Mouse (Mus musculus) forebrain, embryonic 11.5 days (tissue): ENCODE results near the gene Rbm47. TPM values are rescaled to one million over a fixed set of nuclear protein-coding genes. Genes with fewer than 3 reads are reported as not detected.

Experiments
- ATAC-seq: fragments of 200-750 bp; cut with Nextera tagmentation; replicated peaks from 2 replicates; pipeline ENCODE4 v1.8.0; 2017; ENCODE audit warnings: moderate TSS enrichment; ENCODE audit not compliant: low FRiP score
- DNase-seq: peaks from one replicate; pipeline ENCODE4 v3.0.0-alpha.2; 2017; ENCODE audit warnings: low spot score
- H3K27ac ChIP-seq: fragments of 300-500 bp; sonication (generic); 2 replicates; pipeline ENCODE4 v1.5.1; 2014; ENCODE audit warnings: low read depth, low read length
- H3K27me3 ChIP-seq: fragments of 300-500 bp; sonication (generic); 2 replicates; pipeline ENCODE4 v1.6.1; 2014; ENCODE audit warnings: mild to moderate bottlenecking, low read length, mixed read lengths; ENCODE audit not compliant: control insufficient read depth, insufficient read depth
- H3K36me3 ChIP-seq: fragments of 300-500 bp; sonication (generic); 2 replicates; pipeline ENCODE4 v1.6.1; 2014; ENCODE audit warnings: mild to moderate bottlenecking, low read length, moderate library complexity, mixed read lengths; ENCODE audit not compliant: control insufficient read depth, insufficient read depth
- H3K4me1 ChIP-seq: fragments of 300-500 bp; sonication (generic); replicated peaks from 2 replicates; pipeline ENCODE4 v1.6.1; 2014; ENCODE audit warnings: low read length, mixed read lengths; ENCODE audit not compliant: control insufficient read depth, insufficient read depth
- H3K4me2 ChIP-seq: fragments of 300-500 bp; sonication (generic); 2 replicates; pipeline ENCODE4 v1.6.1; 2014; ENCODE audit warnings: low read depth, mild to moderate bottlenecking, low read length, moderate library complexity, mixed read lengths; ENCODE audit not compliant: severe bottlenecking
- H3K4me3 ChIP-seq: fragments of 300-500 bp; sonication (generic); 2 replicates; pipeline ENCODE4 v1.5.1; 2014; ENCODE audit warnings: low read depth, low read length
- H3K9ac ChIP-seq: fragments of 300-500 bp; sonication (generic); 2 replicates; pipeline ENCODE4 v1.6.1; 2014; ENCODE audit warnings: low read length
- H3K9me3 ChIP-seq: fragments of 300-500 bp; sonication (generic); 2 replicates; pipeline ENCODE4 v1.6.1; 2016; ENCODE audit warnings: low read length, mixed read lengths; ENCODE audit not compliant: control insufficient read depth
- WGBS: fragments of 180-500 bp; shearing (Covaris S2); extraction: QIAGEN DNeasy Blood & Tissue Kit; methylation state at CpG from one replicate; pipeline ENCODE4 v1.1.7; 2014; 5-methylcytosine and 5-hydroxymethylcytosine counted together
- polyA plus RNA-seq: library from polyadenylated mRNA; unstranded; fragments of >200 nt; fragmentation: Nextera tagmentation; extraction: Ambion mirVana; gene quantifications from 2 replicates; pipeline ENCODE4 v1.2.1, GENCODE M21; 2014

The Rbm47 gene
- polyA plus RNA-seq, 1 experiment from 2014 or later: 5.9 TPM

GRCm38 (mm10) chr5:66076685-66077301 is 96.1 kb downstream of the Rbm47 start:
- Histone ChIP-seq H3K9me3 (no peaks in the 10 kb centered on the region), H3K27me3 (no peaks in the 10 kb centered on the region), H3K36me3 (no peaks in the 10 kb centered on the region), H3K4me1 (no peaks in the 10 kb centered on the region), H3K9ac (no peak overlapping the region), H3K27ac (no peak overlapping the region), H3K4me2 (no peak overlapping the region), H3K4me3 (no peak overlapping the region)
- 78% methylated on average over 12 of the region's 12 CpGs for WGBS
- ATAC-seq (no peak), DNase-seq (no peak)

DNA sequence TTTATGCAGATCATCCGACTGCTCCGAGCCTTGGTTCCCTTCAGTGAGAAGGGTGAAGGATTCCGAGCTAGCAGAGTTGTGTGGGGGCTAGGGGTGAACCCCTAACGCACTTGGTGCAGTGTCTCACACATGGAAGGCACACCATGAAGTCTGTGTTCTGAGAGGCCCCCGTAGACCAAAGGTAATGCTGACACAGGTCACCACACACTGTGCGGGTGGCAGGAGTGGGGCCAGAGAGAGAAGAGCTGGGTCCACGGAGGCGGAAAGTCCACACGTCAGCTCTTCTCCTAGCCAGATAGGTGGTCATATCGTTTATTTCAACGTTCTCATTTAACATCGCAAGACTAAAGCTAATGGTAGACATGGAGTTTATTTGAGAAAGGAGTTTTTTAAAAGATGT is 97.0 kb downstream of the Rbm47 start:
- Histone ChIP-seq H3K4me3 (no peak overlapping the region), H3K4me2 (no peak overlapping the region), H3K27ac (no peak overlapping the region), H3K9me3 (no peaks in the 10 kb centered on the region), H3K9ac (no peak overlapping the region), H3K4me1 (no peaks in the 10 kb centered on the region), H3K27me3 (no peaks in the 10 kb centered on the region), H3K36me3 (no peaks in the 10 kb centered on the region)
- WGBS: 92% methylated on average over 12 of the region's 12 CpGs
- ATAC-seq: no peak
- no peak for DNase-seq

DNA sequence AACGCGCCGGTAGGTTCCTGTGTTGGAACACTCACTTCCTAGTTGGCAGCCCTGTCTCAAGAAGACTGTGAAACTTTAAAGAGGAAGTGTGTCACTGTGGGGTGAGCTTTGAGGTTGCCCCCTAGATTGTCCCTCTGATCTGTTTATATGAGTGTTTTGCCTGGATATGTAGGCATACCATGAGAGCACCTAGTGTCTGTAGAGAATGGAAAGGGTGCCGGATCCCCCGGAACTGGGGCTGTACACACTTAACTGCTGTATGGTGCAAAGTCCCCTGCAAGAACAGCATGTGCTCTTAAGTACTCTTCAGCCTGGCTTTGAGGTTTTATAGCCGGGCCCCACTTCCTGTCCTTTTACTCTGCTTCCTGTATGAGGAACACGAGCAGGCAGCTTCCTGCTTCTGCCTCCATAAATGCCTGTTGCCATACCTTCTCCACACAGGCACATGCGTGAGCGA is 97.9 kb downstream of the Rbm47 start:
- no peak overlapping the region for H3K4me3 ChIP-seq
- no peak overlapping the region for H3K9ac ChIP-seq
- no peaks in the 10 kb centered on the region for H3K4me1 ChIP-seq
- H3K36me3 ChIP-seq: no peaks in the 10 kb centered on the region
- DNase-seq (no peak), ATAC-seq (no peak)
- no peaks in the 10 kb centered on the region for H3K27me3 ChIP-seq
- 89% methylated on average over 9 of the region's 9 CpGs for WGBS
- no peaks in the 10 kb centered on the region for H3K9me3 ChIP-seq
- H3K4me2 ChIP-seq: no peak overlapping the region
- H3K27ac ChIP-seq: no peak overlapping the region

GRCm38 (mm10) chr5:66074235-66074634 is 98.7 kb downstream of the Rbm47 start:
- no peak overlapping the region for H3K4me2 ChIP-seq
- H3K36me3 ChIP-seq: no peaks in the 10 kb centered on the region
- no peak overlapping the region for H3K27ac ChIP-seq
- no peak for DNase-seq
- no peak overlapping the region for H3K4me3 ChIP-seq
- ATAC-seq: no peak
- H3K4me1 ChIP-seq: 0 out of 2 replicates have a peak, but pooled peaks cover 3% of the 10 kb centered on the region
- no peaks in the 10 kb centered on the region for H3K27me3 ChIP-seq
- no peaks in the 10 kb centered on the region for H3K9me3 ChIP-seq
- 92% methylated on average over 5 of the region's 5 CpGs for WGBS
- no peak overlapping the region for H3K9ac ChIP-seq

DNA sequence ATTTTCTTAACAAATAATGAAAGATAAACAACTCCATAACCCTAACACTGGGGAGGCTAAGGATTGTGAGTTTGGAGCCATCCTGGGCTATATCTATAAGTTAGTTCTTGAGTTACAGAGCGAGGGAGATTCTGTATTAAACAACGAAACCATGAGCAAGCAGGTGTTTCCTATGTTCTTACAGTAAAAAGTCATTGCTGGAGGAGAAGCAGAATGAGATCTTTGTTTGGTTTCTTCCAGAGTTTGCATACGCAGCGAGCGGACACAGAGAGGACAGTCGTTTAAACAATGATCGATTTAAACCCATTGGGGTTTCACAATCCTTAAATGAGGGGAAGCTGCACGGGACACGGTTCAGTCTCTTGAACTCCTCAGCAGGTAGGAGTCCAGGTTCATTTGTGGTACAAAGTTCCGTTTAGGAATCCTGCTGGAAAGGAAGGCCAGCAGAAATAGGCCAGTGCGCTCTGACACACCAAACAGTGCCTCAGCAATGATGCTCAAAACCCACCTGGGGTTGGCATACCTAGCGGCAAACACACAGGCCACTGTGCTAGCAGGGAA is 99.2 kb downstream of the Rbm47 start:
- no peak overlapping the region for H3K4me3 ChIP-seq
- no peak overlapping the region for H3K4me2 ChIP-seq
- no peak for ATAC-seq
- DNase-seq: no peak
- H3K4me1 ChIP-seq: 0 out of 2 replicates have a peak, but pooled peaks cover 3% of the 10 kb centered on the region
- H3K27me3 ChIP-seq: no peaks in the 10 kb centered on the region
- no peak overlapping the region for H3K27ac ChIP-seq
- no peaks in the 10 kb centered on the region for H3K36me3 ChIP-seq
- 90% methylated on average over 12 of the region's 12 CpGs for WGBS
- no peak overlapping the region for H3K9ac ChIP-seq
- no peaks in the 10 kb centered on the region for H3K9me3 ChIP-seq

- Histone ChIP-seq H3K9ac (no peak overlapping the region), H3K9me3 (no peaks in the 10 kb centered on the region), H3K27ac (no peak overlapping the region), H3K4me2 (no peak overlapping the region), H3K4me3 (no peak overlapping the region), H3K4me1 (0 out of 2 replicates have a peak, but pooled peaks cover 6% of the 10 kb centered on the region), H3K27me3 (no peaks in the 10 kb centered on the region), H3K36me3 (no peaks in the 10 kb centered on the region)
- ATAC-seq (no peak), DNase-seq (no peak)
- WGBS: 92% methylated on average over 8 of the region's 8 CpGs
These were observed 101.2 kb downstream of the Rbm47 start for GRCm38 (mm10) chr5:66071722-66072121.

DNA sequence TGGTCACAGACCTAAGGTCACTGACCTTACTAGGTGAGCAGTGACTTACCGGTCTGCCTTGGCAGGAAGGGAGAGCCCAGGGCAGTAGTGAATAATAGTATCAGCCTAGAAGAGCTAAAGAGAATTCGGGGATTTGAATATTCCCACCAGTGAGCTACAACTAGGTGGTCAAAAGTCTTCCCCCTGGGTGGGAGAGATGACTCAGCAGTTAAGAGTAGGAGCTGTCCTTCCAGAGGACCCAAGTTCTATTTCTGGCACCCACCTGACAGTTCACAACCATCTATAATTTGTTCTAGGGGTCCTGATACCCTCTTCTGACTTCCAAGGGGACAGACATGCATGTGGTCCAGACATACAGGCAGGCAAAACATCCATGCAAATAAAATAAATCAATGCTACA is 102.6 kb downstream of the Rbm47 start:
- H3K4me1 ChIP-seq: 0 out of 2 replicates have a peak, but pooled peaks cover 6% of the 10 kb centered on the region
- H3K9me3 ChIP-seq: no peaks in the 10 kb centered on the region
- no peak overlapping the region for H3K4me3 ChIP-seq
- H3K27me3 ChIP-seq: no peaks in the 10 kb centered on the region
- H3K36me3 ChIP-seq: no peaks in the 10 kb centered on the region
- no peak overlapping the region for H3K27ac ChIP-seq
- H3K9ac ChIP-seq: no peak overlapping the region
- 63% methylated on average over 2 of the region's 2 CpGs for WGBS
- no peak for ATAC-seq
- no peak overlapping the region for H3K4me2 ChIP-seq
- DNase-seq: no peak

DNA sequence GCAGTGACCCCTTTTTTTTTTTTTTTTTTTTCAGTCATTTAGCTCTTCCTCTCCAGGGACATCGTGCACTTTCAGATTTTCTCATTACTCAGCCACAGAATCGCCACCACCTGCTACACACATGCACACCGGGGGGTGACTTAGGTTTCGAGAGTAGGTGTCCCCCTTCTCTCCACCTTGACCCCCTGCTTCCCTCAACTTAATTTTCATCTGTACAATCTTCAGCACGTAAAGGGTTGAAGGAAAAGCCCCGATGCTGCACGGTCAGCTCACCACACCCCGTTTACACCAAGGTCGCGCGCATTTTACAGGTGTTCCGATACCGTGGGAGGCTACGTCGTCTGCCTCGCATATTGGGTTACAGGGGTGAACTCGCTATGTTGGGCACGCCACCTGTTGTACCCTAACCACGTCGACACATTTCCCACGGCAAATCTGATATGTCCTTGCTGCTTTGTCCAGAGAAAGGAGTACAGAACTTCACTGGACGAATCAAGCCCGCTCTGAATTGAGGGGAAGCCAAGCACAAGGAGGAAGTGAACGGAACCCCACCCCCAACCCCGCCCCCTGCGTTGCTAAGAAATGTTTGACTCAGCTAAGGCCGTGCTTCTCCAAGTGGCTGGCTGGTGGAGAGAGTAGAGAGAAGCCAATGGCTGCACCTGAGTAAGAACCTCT is 103.3 kb downstream of the Rbm47 start:
- 5% methylated on average over 27 of the region's 27 CpGs for WGBS
- DNase-seq: peak; percentile 66
- no peaks in the 10 kb centered on the region for H3K36me3 ChIP-seq
- H3K4me3 ChIP-seq: peak overlapping the region; percentile 27
- ATAC-seq: peak; percentile 51; the same call in 1 of the 2 replicates
- H3K27me3 ChIP-seq: no peaks in the 10 kb centered on the region
- H3K9me3 ChIP-seq: no peaks in the 10 kb centered on the region
- H3K4me1 ChIP-seq: 0 out of 2 replicates have a peak, but pooled peaks cover 6% of the 10 kb centered on the region
- H3K4me2 ChIP-seq: peak overlapping the region; percentile 66
- H3K27ac ChIP-seq: no peak overlapping the region
- H3K9ac ChIP-seq: peak overlapping the region; percentile 39; the same call in 1 of the 2 replicates
